Mouse (Mus musculus): ENCODE measurements at regions not wholly inside any gene's neighbourhood (a gene's known extent, or its start where the extent isn't known, plus 50 kb on each side); places are given as distances from the start of the nearest gene placed in this dataset.

DNA sequence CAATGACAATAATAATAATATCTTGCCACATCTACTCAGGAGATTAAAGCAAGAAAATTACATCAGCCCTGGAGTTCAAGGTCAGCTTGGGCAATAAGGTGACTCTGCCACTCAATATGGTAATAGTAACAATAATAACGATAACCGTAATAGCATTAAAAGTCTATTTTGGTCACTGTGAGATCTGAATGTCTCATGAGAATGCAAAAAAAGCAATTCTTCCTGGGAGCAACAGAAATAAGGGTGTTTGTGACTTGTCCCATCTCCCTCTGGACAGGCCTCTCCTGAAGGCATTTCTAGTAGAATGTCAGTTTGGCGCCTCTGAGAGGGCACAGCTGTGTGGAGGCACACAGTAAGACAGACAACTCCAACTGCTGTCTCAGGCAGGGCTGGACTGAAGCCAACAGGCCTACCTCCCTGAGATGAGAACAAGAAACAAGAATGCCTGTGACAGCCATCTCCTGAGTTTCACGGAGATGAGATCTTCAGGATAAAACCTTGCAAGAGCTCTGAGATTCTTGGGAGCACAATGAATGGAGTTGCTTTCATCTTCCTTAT lies 109.8 kb upstream of the Nebl start:
- TF ChIP-seq POLR2A (IDR thresholded peaks at IDR 0.05; ENCODE audit: low read depth, low read length) = no peak
- no peak for TF ChIP-seq CTCF (conservative IDR thresholded peaks at IDR 0.05; ENCODE audit: insufficient read depth, insufficient read length, low read depth, low read length)
